Mouse (Mus musculus) activated CD4-positive, CD25-positive, alpha-beta regulatory T cell, adult 4 months (primary cell): ENCODE measurements around the gene Sec11a. TPM values are rescaled to one million over a fixed set of nuclear protein-coding genes. Genes with fewer than 3 reads are reported as not detected.
"Not testable (repeated sequence)": the region's sequence is repeated elsewhere in the genome, so short reads cannot be mapped to it uniquely, and the experiment has no call there.

Experiments used
- ATAC-seq: one replicate; pipeline ENCODE4 v1.8.0; 2017
- polyA plus RNA-seq, 2 experiments: library from polyadenylated mRNA; unstranded; fragments of 100-300 nt; shearing (Covaris generic); gene quantifications; one replicate each; pipeline ENCODE4 v1.2.1; 2017

The Sec11a gene
- 100 to 1,000 TPM; 243 to 262 TPM for polyA plus RNA-seq

GRCm38 (mm10) chr7:80947445-80948350 is at the start of gene Sec11a:
Sec11a (minus strand) TSS chr7:80947780.
- peak; percentile 99 for ATAC-seq

GRCm38 (mm10) chr7:80995266-80996146 is 47.9 kb upstream of the Sec11a start:
- ATAC-seq, result peak; percentile 22

DNA sequence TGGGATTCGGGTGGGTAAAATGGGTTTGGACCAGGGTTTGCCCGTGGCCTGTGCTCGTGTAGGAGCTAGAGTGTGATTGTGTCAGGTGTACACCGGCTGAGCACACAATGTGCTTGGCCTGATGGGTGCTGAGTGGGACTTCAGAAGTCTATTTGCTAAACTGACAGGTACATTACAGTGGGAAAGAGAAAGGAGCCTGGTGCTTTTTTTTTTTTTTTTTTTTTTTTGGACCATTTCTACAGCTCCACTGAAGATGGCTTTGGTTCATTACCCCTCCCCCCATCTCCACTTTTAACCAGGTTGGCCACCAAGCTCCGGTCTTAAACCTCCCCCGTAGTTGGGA is 47.1 kb upstream of the Sec11a start:
- ATAC-seq, result no peak

GRCm38 (mm10) chr7:80993834-80994662 is 46.5 kb upstream of the Sec11a start:
- peak; percentile 26 for ATAC-seq

- ATAC-seq, result peak; percentile 51
These were observed 45.6 kb upstream of the Sec11a start, which contains the start of gene Zfp592 for GRCm38 (mm10) chr7:80992980-80993833. Zfp592 (plus strand) TSS chr7:80993681.

GRCm38 (mm10) chr7:80992631-80992979 is 45.0 kb upstream of the Sec11a start:
- no peak for ATAC-seq

DNA sequence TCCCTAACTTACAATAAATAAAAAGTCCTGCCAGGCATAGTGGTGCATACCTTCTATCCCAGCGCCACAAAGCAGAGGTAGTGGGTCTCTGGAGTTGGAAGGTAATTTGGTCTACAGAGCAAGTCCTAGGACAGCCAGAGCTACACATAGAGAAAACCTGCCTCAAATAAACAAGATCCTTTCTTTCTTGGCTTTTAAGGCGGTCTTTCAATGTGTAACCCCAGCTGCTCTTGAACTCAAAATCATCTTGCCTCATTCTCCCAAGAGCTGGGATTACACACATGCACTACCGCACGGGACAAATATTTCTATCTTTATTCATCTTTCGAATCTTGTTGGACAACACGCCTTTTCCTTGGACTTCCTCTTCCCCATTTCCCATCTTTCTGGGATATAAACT is 44.5 kb upstream of the Sec11a start:
- ATAC-seq, result no peak

- ATAC-seq, result no peak
These were observed 44.0 kb upstream of the Sec11a start for GRCm38 (mm10) chr7:80991589-80991988.

GRCm38 (mm10) chr7:80990276-80990675 is 42.7 kb upstream of the Sec11a start:
- ATAC-seq, result no peak

DNA sequence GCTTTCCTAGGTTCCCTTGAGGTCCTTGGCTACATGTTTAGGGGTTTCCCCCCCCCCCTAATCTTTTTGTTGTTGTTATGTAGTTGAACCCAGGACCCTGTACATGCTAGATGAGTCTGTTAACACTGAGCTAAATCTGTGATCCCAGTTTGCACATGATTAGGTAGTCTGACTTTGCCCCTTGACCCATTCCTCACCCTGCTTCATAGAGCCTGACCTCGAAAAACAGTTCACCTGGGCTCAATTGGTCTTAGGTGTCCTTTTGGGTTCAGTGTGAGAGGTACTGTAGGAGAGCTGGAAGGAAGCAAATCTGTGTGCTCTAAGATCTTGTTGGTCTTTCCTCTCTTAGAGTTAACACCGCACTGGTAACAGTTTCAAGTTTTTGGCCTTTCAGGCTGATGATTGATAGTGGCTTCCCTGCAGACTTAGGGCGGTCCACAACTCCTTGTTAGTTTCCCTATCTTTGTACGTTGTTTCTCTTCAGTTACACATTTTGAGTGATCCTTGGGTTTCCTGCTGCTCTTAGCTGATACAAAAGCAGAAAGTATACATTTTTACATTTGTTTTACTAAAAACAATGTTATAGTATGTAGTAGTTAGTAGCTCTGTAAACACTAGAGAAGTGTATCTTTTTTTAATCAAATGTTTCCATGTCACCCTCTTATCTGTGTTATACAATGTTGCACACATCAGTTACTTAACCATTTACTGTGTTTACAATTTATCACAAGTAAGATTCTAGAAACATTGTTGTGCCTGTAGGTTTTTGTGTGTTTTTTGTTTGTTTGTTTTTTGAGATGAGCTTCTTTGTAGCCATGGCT is 40.4 kb upstream of the Sec11a start:
- ATAC-seq, result no peak

DNA sequence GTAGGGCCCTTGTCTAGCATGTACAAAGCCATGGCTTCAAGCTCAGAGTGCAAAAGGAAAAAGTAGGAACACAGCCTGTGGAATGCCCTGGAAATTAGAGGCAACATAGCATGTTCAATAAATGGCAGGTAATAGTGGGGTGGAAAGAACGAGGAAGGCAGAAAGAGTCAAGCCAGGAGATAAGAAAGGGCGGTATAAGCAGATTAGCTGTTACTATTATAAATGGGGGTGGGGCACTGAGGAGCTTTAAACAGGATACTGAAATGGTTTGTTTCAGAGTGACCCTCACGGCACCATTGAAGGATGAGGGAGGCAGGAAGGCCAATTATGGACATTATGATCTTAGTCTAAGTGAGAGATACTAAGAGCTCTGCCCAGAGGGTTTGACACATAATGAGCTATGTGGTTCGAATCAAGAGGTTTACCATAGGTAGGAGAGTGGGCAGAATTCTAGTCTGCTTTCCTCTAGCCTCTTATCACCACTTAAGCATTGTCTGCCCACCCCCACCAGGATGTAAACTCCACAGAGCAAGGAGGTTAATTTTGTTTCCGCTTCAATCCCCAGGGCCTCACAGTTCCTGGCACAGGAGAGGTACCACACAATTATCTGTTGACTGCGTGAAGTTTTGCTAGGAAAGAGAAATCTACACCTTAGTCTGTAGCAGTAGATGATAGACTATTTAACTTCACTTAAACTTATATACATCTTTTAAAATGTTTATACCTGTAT is 39.0 kb upstream of the Sec11a start:
- ATAC-seq, result peak; percentile 71

- ATAC-seq, result no peak
These were observed 33.0 kb upstream of the Sec11a start for GRCm38 (mm10) chr7:80980566-80980965.

DNA sequence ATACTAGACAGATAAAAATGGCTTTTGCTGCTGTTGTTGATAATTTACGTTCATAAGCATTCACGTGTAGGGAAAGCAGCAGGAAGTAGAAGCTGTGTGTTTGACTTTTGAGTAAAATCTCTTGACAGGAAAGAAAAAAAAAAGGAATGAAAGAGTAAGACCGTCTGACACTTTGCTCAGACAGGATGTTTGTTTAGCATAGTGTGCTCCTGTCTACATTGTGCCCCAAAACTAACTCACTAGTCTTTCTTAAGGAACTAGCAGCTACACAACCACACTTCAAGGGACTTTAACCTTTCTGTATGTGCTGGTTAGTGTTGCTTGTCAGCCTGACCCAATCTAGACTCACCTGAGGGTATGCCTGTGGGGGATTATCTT is 26.0 kb upstream of the Sec11a start:
- peak; percentile 91 for ATAC-seq

GRCm38 (mm10) chr7:80972920-80973637 is 25.5 kb upstream of the Sec11a start:
- not testable (repeated sequence) for ATAC-seq

- no peak for ATAC-seq
These were observed 24.5 kb upstream of the Sec11a start for GRCm38 (mm10) chr7:80972082-80972481.

DNA sequence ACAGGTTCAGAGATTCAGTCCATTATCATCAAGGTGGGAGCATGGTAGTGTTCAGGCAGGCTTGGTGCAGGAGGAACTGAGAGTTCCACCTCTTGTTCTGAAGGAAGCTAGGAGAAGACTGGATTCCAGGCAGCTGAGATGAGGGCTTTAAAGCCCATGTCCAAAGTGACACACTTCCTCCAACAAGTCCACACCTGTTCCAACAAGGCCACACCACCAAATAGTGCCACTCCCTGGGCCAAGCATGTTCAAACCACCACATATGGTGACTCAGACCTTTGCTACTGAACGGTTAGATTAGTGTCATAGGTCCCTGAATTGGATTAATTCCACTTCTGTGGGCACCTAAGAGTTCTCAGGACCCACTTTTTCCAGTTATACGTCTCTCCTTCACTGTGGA is 23.8 kb upstream of the Sec11a start:
- ATAC-seq, result no peak

DNA sequence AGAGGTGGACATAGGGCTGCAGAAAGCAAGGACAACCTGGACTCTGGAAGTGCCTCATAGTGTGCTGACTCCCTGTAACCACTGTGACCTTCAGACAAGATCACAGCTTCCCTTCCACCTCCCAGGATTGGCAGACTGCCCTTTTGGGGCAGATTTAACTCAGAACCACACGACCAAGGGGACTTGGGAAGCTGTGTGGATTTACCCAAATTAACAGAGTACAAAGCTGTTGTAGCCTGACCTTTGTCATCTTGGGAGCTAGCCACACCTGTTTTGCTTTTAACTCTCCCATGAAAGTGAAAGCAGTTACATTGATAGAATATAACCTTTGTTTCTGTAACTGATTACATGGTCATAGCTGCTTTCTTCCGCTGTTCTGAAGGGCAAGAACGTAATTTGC is 23.3 kb upstream of the Sec11a start:
- ATAC-seq, result no peak

GRCm38 (mm10) chr7:80962799-80963198 is 15.2 kb upstream of the Sec11a start:
- ATAC-seq, result no peak

DNA sequence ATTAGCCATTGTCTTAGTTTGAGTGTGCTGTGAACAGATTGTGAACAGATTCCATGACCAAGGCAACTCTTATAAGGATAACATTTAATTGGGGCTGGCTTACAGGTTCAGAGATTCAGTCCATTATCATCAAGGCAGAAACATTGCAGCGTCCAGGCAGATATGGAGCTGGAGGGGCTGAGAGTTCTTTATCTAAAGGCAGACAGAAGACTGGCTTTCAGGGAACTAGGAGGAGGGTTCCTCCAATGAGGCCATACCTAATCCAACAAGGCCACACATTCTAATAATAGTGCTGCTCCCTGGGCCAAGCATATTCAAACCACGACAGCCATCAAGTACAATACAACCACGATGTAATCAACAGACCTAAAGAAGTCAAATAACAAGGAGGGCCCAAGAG is 11.4 kb upstream of the Sec11a start:
- ATAC-seq, result no peak
